Mouse (Mus musculus) layer of hippocampus, postnatal 14 days (tissue): Measurements from ENCODE around the gene Kif5c. TPM values are rescaled to one million over a fixed set of nuclear protein-coding genes. Genes with fewer than 3 reads are reported as not detected.
A peak's percentile ranks its signal among the peaks of the same experiment; 100 is the strongest.

Experiments used
- DNase-seq, 2 experiments: peaks; one replicate each; pipeline ENCODE4 v3.0.0; 2021 to 2022; ENCODE audit warnings: low spot score in 2 of 2, mixed read lengths in 1 of 2
- total RNA-seq, 2 experiments: library from RNA; stranded (reverse); gene quantifications; 2 replicates each; pipeline ENCODE4 v1.2.3; 2021

The Kif5c gene
- total RNA-seq, 2 experiments from 2014 or later, result 557 to 563 TPM

DNA sequence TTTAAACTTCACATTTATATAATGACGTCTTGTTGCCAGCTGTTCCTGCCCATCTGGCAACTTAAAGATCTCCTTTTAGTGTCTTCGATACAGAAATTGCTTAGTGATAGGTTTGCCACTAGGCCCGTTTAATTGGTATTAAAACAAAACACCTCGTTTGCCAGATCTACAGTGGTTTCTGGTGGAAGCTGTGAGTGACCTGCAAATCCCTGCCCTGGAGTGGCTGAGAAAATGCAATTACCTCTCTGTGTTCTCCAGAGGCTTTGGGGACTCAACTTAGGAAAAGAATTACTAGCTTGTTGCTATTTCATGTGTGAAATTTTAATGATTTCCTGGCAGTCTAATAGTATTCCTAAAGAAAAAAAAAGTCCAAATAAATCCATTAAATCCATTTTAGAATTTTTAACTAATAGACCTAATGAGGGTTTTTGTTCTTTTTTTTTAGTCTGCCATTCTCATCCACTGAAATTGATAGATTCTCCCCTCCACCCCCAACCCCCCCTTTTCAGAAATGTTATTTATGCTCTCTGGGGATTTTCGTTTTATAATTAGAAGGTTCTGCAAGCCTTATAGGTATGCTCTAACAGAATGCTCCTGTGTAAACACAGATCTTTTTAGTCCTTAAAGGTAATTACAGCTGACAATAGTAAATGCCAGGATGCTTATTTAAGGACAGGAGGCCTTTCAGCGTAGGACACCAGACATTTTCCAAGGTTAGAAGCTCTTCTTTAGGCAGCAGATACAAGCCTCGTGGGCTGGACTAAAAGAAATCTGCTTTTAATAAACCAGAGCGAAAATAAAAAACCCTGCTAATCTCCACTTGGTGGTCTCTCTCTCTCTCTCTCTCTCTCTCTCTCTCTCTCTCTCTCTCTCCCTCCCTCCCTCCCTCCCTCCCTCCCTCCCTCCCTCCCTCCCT is 100.1 kb downstream of the Kif5c start:
- DNase-seq, result no peak

DNA sequence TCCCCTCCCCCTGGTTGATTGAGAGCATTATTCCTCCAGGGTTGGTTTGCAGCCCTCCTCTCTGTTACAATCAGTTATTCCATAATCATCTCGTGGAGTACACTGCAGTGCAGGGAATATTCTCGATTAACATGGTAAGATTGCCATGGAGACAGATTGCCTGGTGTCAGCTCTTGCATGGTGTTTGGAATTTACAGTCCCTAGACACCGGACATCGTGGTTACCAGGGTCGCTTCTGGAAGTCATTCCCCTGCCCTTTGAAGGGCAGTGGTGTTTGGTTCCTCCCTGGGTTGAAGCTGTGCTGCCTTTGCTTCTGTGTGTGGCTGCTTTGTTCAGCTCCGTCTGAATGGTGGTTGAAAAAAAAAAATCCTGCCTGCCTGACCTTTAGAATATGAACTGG is 100.8 kb downstream of the Kif5c start:
- DNase-seq, result no peak

DNA sequence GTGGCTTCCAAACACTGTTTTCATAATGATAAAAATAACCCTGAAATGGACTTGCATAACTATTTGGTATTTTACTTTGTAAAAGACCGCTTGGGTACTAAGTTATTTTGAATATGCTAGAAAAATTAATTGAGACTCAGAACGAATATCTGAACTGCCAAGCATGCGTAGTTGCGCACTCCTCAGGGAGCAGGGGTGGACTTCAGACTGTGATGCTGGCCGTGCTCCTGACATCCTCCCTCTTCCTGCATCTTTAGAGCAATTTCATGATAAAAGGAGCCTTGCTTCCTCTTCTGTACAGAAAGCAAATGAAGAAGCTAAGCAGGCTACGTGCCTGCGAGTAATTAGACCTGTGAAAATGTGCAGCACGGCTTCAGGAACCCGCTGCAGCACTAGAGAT is 101.2 kb downstream of the Kif5c start:
- DNase-seq, result no peak

DNA sequence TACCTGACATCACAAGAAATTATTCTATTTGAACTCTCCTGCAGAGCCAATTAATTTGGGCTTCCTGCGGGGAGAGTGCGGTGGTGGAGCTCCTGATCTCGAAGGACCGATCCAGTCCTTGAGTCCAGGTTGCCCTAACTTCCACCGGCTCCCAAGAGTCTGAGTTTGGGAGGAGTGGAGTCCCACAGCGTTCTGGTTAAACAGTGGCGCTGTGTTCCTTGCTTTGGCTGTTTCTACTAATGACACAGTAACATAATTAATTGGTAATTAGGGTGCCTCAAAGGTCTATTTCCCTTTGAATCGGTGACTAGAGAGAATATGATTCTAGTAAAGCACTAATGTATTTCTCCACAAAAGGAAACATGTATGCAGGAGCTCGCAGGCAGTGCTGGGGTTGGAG is 103.2 kb downstream of the Kif5c start:
- DNase-seq, result no peak

DNA sequence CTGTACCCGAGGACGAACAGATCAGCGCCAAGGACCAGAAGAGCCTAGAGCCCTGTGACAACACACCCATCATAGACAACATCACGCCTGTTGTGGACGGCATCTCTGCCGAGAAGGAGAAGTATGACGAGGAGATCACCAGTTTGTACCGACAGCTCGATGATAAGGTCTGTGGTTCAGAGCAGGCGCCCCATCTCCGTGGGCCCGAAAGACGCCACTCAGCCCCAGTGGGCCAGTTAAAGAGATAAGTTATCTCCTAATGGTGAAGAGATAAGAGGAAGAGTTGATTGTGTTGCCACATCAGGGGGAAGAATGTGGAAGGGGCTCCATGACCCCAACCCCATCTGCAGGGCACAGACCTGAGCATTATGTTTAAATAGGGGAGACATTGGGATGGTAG is 103.9 kb downstream of the Kif5c start:
- no peak for DNase-seq

DNA sequence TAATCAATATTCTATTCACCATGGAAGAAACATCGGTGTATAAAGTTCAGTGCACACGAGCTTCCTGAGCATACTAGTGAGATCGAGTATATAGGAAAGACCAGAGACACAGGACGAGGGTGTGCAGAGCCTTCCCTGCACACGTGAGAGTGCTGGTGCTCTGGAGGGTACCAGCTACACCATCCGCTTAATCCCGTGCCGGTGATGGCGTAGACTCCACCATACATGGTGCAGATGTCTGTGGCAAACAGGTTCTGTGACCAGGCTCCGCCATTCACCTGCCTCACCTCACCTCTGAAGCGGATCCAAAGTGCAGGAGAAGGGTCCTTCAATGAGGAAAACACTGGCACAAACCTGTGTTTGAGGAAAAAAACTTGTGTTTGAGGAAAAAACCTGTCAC is 107.6 kb downstream of the Kif5c start:
- DNase-seq, result no peak

DNA sequence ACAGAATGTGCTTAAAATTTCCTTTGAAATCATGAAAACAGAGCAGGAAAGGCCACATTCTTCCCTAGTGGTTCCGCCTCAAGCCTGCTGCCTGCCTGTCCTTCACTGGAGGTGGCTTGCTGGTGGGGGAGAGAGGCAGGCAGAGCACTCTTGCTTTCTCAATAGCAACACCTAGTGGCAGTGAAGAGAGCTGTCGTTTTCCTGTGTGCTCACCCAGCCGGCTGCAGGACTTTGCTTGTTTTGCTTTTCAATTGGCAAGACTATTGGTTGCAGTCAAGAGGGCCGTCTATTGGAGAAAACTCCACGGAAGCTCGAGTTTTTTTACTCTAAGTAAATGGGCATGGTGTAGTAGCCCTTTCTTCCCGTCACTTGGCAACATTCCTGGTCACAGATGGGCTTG is 108.1 kb downstream of the Kif5c start:
- DNase-seq, result peak; percentile 63 to 83

DNA sequence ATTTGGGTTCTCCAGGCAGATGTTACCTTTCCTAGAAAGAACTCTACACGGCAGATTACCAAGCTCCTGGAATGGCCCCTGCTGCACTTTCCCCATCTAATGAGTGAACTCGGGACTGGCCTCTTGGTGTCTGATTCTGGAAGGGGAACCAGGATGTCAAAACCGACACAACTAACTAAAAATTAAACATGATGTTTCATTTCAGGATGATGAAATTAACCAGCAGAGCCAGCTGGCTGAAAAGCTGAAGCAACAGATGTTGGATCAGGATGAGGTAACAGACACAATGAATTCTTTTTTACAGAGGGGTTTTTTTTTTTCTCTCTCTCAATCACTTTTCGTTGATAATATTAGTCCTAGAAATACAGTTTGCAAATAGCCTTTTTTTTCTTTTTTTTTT is 108.6 kb downstream of the Kif5c start:
- no peak for DNase-seq

DNA sequence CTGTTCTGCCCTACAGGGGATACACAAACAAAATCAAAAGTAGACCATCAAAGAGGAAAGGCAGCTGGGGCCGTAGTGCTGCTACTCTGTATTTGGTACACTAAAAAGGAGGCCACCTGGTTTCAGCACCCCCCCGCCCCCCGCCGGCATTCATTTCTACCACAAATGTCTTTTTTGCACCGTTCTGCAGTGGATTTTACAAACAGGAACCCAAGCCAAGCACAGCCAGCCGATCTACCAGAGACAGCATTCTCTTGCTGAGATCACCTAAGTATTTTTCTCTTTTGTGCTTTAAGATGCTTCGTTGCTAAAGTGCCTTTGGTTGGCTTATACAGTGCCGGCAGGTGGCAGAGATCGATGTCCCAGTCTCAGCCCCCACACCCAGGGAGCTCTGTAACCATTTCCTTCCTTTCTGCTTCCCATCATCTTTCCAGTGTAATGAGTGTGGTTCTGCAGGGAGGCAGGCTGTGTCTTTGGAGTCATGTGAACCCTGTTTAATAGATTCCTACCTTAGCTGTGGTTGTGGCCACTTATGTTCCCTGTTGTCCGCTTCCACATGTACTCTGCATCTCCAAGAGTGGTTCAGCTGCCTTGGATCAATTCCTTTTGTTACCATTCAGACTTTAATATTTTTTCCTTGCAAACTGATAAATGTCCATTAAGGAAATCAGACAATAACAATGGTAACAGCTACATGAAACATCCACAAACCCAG is 110.0 kb downstream of the Kif5c start:
- DNase-seq, result no peak

DNA sequence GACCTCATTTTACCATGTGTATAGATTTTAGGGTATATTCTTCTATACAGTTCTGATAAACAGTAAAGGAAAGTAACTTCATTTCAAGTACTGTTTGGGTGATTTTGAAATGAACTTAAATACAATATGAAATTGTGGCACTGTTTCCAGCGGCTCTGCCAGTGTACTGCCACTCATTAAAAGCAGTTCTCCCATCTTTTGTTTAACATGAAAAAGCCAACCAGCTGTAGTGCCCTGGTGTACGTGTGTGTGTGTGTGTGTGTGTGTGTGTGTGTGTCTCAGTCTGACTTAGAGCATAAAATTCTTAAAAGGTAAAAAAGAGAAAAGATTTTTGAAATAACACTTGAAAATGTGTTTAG is 110.5 kb downstream of the Kif5c start:
- no peak for DNase-seq

DNA sequence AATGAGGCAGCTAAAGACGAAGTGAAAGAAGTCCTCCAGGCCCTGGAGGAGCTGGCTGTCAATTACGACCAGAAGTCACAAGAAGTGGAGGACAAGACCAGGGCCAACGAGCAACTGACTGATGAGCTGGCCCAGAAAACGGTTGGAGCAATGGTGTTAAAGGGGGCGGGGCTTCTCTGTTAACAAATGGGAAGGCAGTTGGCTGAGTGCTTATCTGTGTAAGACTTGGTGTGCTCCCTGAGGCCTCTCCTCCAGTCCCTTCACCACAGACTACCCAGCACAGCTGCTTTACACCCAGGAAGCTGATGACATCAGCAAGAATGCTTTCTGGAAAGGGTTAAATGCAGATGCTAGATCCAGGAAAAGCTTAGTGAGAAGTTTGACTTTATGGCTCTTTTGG is 111.1 kb downstream of the Kif5c start:
- no peak for DNase-seq

DNA sequence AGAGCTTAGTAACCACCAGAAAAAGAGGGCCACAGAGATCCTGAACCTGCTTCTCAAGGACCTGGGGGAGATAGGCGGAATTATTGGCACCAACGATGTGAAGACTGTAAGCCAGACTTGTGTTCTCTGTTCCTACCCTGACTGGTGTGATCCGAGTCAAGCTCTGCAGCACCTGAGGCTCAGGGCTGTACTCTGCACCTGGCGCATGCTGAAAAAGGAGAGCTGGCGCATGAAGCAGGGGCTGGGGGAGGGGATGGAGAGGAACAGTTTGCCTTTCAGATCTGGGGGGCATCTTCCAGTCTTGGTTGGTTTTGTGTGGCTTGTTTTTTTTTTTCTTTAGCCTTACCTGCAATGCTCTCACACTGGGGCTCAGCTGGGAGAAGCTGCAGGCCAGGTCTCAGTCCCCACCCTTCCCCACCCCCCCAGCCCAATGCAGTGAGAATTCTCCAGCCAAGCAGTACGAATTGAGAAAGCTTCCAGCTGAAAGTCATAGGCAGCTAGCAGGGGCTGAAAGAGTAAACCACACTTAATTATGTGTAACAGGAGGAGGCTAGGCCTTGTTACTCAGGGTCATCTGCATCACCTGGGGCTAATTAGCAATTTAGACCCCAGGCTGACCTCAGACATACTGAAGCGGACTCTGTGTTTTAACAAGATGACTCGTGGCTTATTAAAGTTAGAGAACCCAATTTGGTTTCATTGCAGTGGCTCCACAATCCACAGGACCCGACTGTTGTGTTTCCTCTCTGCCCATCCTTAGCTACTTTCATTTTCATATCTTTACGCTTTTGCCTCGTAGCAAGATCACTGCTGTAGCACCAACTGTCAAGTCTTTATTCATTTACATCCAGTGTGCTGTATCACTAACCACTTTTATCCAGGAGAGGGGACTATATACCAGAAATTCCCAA is 113.9 kb downstream of the Kif5c start:
- no peak for DNase-seq

DNA sequence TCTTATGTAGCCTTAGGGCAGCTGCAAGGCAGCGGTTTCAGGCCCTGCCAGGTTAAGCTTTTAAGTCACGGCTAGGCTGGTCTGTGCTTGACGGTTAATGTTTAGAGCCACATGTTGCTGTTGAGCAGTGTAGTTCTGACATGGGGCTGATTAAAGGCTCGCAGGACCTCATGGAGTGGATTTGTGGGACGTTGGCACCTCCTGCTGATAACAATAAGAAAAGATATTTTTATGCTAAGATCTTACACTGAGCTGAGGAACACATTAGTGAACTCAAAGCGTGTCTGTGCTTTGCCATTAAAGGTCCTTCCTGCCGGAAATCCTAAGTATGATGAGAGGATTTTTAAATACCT is 114.5 kb downstream of the Kif5c start:
- no peak for DNase-seq

DNA sequence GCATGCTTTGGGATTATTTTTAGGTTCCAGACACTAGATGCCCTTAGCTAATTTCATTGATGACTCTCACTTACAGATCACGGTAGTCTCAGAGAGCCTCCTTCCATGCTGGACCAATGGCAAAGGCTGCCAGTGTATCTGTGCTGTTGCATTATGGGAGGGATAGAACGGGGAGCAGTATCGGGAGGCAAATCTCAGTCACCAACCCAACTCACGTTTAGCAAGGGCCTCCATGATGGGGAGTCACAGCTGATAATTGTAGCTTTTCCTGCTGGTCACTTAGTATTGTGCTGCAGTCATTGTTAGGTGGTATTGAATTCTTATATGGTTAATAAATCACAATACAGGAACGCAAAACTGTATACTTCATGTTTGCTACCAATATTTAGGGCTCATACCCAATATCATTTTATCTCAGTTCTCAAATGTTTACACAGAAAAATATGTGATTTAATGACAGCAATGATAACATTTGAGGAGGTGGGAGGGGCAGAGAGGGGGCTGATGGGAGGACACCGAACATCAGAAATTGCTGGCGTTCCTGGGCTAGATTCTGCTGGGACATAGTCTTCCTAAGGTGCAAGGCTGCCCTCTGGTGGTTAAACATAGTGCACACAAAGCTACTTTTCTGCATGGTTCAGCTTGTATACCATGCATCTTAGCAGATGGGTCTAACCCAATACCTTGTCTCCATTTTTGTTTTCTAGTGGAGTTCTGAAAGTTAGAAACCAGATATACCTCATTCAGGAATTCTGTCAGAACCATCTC is 115.1 kb downstream of the Kif5c start:
- peak; percentile 64 to 85 for DNase-seq

DNA sequence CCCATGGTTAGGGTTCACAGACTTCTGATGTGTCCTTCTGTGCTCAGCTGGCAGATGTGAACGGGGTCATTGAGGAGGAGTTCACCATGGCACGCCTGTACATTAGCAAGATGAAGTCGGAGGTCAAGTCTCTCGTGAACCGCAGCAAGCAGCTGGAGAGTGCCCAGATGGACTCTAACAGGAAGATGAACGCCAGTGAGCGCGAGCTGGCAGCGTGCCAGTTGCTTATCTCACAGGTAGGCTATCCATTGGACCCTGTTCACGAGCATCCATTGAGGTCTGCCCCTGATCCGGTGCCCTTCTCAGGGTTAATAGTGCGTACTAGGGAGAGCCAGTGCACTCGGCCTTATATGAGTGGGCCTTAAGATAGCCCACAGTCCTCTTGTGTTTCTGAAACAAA is 116.3 kb downstream of the Kif5c start:
- no peak for DNase-seq

DNA sequence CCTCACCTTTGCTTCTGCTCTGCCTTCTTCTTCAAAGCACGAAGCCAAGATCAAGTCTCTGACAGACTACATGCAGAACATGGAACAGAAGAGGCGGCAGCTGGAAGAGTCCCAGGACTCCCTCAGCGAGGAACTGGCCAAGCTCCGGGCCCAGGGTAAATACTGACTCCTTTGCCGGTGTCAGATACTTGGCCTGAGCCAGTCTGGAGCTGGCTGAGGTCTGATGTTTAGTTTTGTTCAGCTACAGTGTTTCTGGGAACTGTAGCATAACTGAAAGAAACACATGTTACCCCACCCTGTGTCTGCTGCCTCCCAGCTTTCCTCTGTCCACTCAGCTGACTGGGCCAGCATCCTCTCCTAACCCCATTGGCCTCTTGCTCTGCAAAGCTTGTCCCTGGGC is 119.9 kb downstream of the Kif5c start:
- DNase-seq, result no peak

DNA sequence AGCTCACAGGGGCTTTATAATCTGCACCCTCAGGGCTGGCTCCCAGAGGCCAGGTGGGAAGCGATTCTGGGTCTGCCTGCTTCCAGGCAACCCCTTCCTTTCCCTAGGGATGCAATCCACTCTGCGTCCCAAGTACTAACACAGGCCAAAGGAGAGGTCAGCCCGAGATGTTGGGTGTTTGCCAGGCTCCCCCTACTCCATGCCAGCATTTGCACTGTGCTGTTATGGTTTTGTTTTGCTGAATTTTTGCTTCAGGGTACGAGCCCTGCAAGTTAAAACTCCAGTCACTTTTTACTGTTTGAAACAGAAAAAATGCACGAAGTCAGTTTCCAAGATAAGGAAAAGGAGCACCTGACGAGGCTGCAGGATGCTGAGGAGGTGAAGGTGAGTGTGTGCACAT is 121.9 kb downstream of the Kif5c start:
- no peak for DNase-seq

DNA sequence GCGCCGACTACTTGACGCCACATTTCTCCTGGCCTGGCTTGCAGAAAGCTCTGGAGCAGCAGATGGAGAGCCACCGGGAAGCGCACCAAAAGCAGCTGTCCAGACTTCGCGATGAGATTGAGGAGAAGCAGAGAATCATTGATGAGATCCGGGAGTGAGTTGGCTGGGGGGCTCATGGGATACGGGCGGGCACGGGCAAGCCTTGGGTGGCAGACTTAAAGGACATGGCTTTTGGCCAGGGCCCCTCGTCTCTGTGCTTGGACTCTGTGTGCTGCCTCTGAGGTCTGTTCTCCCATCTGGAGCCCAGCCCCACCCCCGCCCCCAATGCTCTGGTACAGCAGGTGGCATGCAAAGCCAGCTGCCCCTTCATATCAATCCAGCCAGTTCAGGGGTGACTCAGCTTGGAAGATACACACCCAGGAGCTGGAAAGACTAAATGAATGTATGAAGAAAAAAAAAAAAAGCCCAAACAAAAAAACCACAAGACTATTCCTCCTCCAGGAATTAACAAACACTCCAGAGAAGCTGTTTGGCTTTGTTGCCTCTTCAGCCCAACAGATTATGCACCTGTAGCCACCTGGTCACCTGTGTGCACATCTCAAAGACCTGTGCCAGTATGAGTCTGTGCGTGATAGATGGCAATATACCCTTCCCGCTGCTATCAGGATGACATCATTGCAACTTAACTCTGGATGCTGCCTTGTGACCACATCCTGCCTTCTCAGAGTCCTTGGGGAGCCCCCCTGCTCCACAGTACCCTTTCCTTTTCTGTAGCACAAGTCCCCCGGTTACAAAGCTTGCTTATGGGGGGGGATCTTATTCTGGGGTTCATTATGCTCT is 123.0 kb downstream of the Kif5c start:
- peak; percentile 73 to 77 for DNase-seq

DNA sequence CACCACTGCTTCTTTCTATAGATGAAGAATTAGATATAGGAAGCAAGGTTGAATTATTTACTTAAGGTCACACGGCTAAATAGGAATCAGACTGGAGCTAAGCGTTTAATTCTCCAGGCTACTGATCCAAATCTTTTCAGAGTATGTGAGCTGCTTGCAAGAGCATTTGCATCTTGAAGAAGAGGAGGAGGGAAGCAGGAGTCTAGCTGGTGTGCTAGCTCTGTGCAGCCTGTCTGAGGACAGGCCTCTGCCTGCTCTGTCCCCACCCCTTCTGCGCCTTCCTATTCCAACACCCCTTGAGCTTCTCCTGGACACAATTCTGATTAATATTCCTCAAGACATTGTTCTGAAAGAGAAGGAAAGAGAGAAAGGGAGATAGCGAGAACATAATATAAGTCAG is 123.8 kb downstream of the Kif5c start:
- no peak for DNase-seq

DNA sequence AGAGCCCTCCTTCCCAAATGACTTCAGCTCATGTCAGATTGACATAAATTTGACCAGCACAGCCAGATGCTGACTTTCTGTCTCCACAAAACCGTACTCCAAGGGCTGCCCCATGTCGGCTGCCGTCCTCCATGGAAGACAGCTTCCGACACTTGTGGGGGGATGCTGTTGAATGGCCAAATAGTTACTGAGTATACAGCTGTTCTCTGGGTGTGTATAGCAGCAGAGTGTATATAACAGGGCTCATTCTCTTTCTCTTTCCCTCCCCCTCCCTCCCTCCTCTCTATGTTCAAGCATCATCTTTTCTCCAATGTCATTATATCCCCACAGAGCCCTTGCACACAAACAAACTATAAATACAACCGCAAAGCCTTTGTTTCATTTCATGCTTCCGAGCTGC is 124.7 kb downstream of the Kif5c start:
- no peak for DNase-seq
